Mouse (Mus musculus) liver, embryonic 14.5 days (tissue): ENCODE results near the gene Dio1. TPM values are rescaled to one million over a fixed set of nuclear protein-coding genes. Genes with fewer than 3 reads are reported as not detected.

Experiments used
- ATAC-seq: fragments of 200-750 bp; cut with Nextera tagmentation; 2 replicates; pipeline ENCODE4 v1.8.0; 2017; ENCODE audit warnings: moderate number of reproducible peaks, mild to moderate bottlenecking, moderate library complexity; ENCODE audit not compliant: insufficient read depth
- DNase-seq, 3 experiments: peaks; one replicate each; pipeline ENCODE4 v3.0.0-alpha.2; 2012 to 2013; ENCODE audit warnings: low read depth in 3 of 3, low spot score in 3 of 3
- H3K27ac ChIP-seq: fragments of 300-500 bp; sonication (generic); 2 replicates; pipeline ENCODE4 v1.5.1; 2014; ENCODE audit warnings: moderate library complexity, mild to moderate bottlenecking, control low read depth, inconsistent platforms
- H3K27me3 ChIP-seq: fragments of 300-500 bp; sonication (generic); 2 replicates; pipeline ENCODE4 v1.6.1; 2014; ENCODE audit warnings: mild to moderate bottlenecking, low read length, moderate library complexity; ENCODE audit not compliant: control insufficient read depth, insufficient read depth
- H3K36me3 ChIP-seq: fragments of 300-500 bp; sonication (generic); replicated peaks from 2 replicates; pipeline ENCODE4 v1.6.1; 2014; ENCODE audit warnings: low read depth; ENCODE audit not compliant: control insufficient read depth, insufficient read depth
- H3K4me1 ChIP-seq, 2 experiments: fragments of 200-500 bp in 1 of 2; fragments of 300-500 bp in 1 of 2; sonication (generic) in 1 of 2; replicated peaks; 2 replicates each; pipeline ENCODE4 v1.6.1; 2012 to 2014; ENCODE audit warnings: antibody characterized with exemption in 1 of 2, inconsistent platforms in 1 of 2, low read length in 1 of 2; ENCODE audit not compliant: control insufficient read depth in 2 of 2, insufficient read depth in 2 of 2
- H3K4me2 ChIP-seq: fragments of 300-500 bp; sonication (generic); 2 replicates; pipeline ENCODE4 v1.6.1; 2014; ENCODE audit warnings: low read depth, mild to moderate bottlenecking, control low read depth, moderate library complexity
- H3K4me3 ChIP-seq, 2 experiments: fragments of 200-500 bp in 1 of 2; fragments of 300-500 bp in 1 of 2; sonication (generic) in 1 of 2; 2 replicates each; pipeline ENCODE4 v1.5.1; 2012 to 2014; ENCODE audit warnings: low read depth in 2 of 2, low read length in 2 of 2, mild to moderate bottlenecking in 2 of 2, control low read depth in 1 of 2, inconsistent platforms in 1 of 2, moderate library complexity in 1 of 2; ENCODE audit not compliant: insufficient read depth in 1 of 2
- H3K9ac ChIP-seq: fragments of 300-500 bp; sonication (generic); replicated peaks from 2 replicates; pipeline ENCODE4 v1.6.1; 2014; ENCODE audit warnings: mild to moderate bottlenecking, control low read depth, moderate library complexity
- H3K9me3 ChIP-seq: fragments of 300-500 bp; sonication (generic); 2 replicates; pipeline ENCODE4 v1.6.1; 2016; ENCODE audit warnings: low read length, mixed read lengths; ENCODE audit not compliant: control insufficient read depth
- CTCF ChIP-seq: IDR thresholded peaks from 2 replicates; pipeline ENCODE4 v1.5.1; 2016; ENCODE audit warnings: antibody characterized with exemption, low read depth, control low read depth
- EP300 ChIP-seq: IDR thresholded peaks from 2 replicates; pipeline ENCODE4 v1.6.1; 2016; ENCODE audit warnings: antibody characterized with exemption, low read depth
- WGBS: fragments of 180-500 bp; shearing (Covaris S2); extraction: QIAGEN DNeasy Blood & Tissue Kit; methylation state at CpG from one replicate; pipeline ENCODE4 v1.1.7; 2014; ENCODE audit not compliant: insufficient replicate concordance; 5-methylcytosine and 5-hydroxymethylcytosine counted together
- polyA plus RNA-seq, 2 experiments: library from polyadenylated mRNA; depleted of rRNA in 1 of 2; stranded (reverse) in 1 of 2; unstranded in 1 of 2; fragments of >200 nt; fragmentation: Nextera tagmentation in 1 of 2; extraction: Ambion mirVana in 1 of 2; gene quantifications; 2 replicates each; pipeline versions ENCODE4 v1.2.1 to v1.2.3; 2012 to 2014

Dio1 gene
- polyA plus RNA-seq, 2 experiments, result not detected

DNA sequence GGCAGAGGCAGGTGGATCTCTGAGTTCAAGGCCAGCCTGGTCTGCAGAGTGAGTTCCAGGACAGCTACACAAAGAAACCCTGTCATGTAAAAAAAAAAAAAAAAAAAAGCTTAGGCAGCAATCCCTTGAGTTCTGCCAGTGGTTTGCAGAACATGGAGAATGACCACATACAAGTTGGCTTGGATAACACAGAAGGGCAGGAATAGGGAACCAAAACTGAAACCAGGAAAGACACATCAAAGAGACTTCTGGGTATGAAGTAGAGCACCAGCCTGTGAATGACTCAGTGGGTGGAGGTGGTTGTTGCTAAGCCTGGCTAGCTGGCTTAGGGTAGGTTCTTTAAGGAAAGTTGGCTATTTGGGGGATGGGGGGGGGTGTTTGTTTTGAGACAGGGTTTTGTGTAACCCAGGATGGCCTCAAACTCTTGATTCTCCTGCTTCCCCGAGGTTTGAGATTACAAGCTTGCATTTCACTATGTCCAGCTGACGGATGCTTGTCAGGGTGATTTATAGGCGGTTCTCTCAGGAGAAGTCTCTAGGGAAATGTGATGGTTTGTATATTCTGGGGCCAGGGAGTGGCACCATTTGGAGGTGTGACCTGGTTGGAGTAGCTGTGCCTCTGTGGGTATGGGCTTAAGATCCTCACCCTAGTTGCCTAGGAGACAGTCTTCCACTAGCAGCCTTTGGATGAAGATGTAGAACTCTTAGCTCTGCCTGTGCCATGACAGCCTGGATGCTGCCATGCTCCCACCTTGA, 21.3 kb downstream of the Dio1 start:
- H3K4me1 ChIP-seq, result no peaks in the 10 kb centered on the region
- DNase-seq (peak in 1 of 3 experiments; percentile 17), ATAC-seq (no peak)
- no peak overlapping the region for H3K4me3 ChIP-seq
- H3K27me3 ChIP-seq, result no peaks in the 10 kb centered on the region
- no peak overlapping the region for H3K9ac ChIP-seq
- no peak overlapping the region for H3K27ac ChIP-seq
- H3K9me3 ChIP-seq, result no peaks in the 10 kb centered on the region
- 56% methylated on average over 3 of the region's 3 CpGs for WGBS
- no peaks in the 10 kb centered on the region for H3K36me3 ChIP-seq
- TF ChIP-seq CTCF, result no peak
- TF ChIP-seq EP300, result no peak
- H3K4me2 ChIP-seq, result no peak overlapping the region

DNA sequence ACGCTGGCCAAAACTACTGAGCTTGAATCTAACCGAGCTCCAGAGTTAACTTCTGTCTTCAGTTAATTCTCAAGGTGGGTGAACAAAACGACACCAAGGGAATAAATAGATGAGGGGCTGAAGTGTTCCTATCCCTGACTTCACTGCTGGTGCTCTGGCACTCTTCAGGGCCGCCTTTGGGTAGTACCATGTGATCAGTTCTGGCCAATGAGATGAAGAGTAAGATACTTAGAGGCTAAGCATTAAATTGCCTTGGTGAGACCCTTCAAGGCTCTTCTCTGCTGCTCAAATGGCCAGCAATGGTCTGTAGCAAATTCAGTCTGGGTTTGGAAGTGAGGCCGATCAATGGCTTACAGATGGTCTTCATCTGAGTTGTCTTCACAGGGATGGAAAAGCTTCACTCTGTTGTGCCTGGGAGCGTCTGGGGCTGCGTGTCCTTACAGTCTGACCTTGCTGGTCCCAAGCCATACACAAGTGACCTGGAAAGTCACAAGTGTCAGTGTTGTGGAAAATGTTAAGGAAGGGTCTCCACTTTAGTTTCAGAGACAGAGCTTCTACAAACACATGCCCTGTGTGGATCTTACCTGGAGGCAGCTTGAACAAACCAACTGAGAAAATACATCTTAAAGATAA, 26.0 kb downstream of the Dio1 start:
- Histone ChIP-seq H3K36me3 (no peaks in the 10 kb centered on the region), H3K27ac (no peak overlapping the region), H3K4me1 (no peaks in the 10 kb centered on the region), H3K9ac (no peak overlapping the region), H3K4me3 (no peak overlapping the region), H3K27me3 (no peaks in the 10 kb centered on the region), H3K9me3 (no peaks in the 10 kb centered on the region), H3K4me2 (no peak overlapping the region)
- no peak for DNase-seq
- ATAC-seq, result no peak
- TF ChIP-seq EP300 (no peak), CTCF (no peak)
- WGBS, result 65% methylated on average over 7 of the region's 7 CpGs

DNA sequence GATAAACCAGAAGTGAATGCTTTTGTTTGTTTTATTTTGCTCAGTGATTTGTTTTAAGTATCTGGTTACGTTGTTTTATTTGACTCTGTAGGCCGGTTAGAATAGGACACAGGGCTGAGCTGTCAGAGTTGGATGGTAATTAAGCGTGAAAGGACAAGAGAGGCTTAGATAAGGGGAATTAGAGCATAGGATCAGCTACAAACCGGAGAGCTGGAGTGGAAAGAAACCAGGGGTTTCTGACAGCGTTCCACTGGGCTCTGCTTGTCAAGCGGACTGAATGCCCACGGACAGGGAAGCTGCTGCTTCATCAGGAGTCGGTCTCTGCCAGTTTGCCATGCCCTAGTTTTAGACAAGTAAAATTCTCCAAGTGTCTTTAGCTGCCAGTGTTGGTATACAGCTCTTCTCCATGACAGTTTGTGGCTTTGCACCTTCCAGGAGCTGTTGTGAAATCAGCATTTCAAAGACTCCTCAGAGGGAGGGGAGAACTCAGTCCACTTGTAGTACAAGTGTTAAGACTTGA, 28.7 kb downstream of the Dio1 start:
- Histone ChIP-seq H3K27me3 (no peaks in the 10 kb centered on the region), H3K4me1 (no peaks in the 10 kb centered on the region), H3K9me3 (no peaks in the 10 kb centered on the region), H3K9ac (no peak overlapping the region), H3K4me2 (no peak overlapping the region), H3K36me3 (no peaks in the 10 kb centered on the region), H3K27ac (no peak overlapping the region), H3K4me3 (no peak overlapping the region)
- no peak for DNase-seq
- TF ChIP-seq EP300 (no peak), CTCF (no peak)
- 48% methylated on average over 8 of the region's 8 CpGs for WGBS
- no peak for ATAC-seq

DNA sequence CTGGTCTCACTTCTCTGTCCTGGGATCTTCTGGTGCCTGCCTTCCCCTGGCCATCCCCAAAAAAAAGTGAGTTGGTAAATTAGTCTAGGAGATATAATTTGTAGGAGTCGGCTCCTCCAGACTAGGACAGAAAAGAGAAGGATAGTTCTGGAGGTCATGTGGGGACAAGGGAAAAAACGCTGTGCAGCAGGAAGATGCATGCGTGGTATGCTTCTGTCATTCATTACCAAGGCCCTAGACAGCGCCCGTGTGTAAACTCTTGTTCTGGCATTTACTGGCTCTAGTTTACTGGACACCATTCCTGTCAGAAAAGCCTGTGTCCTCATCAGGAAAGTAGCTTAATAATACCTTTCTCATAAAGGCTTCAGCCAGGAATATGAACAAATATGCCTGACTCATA, 32.5 kb downstream of the Dio1 start:
- Histone ChIP-seq H3K9ac (no peak overlapping the region), H3K4me3 (no peak overlapping the region), H3K9me3 (no peaks in the 10 kb centered on the region), H3K4me2 (no peak overlapping the region), H3K27me3 (no peaks in the 10 kb centered on the region), H3K36me3 (no peaks in the 10 kb centered on the region), H3K27ac (no peak overlapping the region), H3K4me1 (no peaks in the 10 kb centered on the region)
- TF ChIP-seq EP300, result no peak
- TF ChIP-seq CTCF, result no peak
- no peak for ATAC-seq
- DNase-seq, result no peak
- WGBS, result 65% methylated on average over 5 of the region's 5 CpGs

DNA sequence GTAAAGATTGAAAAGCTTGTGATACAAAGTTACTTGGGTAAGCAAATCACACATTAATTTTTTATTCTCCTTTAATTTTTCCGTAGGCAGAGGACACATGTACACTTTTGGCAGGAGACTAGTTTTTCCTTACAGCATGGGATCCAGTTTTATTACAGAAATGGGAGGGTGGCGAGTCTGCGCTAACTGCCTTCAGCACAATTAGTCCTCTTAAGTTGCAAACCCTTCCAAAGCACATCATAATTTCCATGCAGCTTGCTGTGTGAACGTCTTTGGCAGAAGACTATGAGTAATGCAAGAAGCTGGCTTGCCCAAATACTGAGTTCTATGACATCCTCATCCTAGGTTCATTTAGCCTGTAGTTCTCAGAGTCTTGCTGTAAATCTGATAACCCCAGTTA, 33.3 kb downstream of the Dio1 start:
- DNase-seq, result no peak
- no peak for TF ChIP-seq EP300
- TF ChIP-seq CTCF, result no peak
- H3K27ac ChIP-seq, result no peak overlapping the region
- H3K4me3 ChIP-seq, result no peak overlapping the region
- WGBS, result 66% methylated on average over 4 of the region's 4 CpGs
- H3K4me1 ChIP-seq, result no peaks in the 10 kb centered on the region
- no peak overlapping the region for H3K4me2 ChIP-seq
- ATAC-seq, result no peak
- no peak overlapping the region for H3K9ac ChIP-seq
- no peaks in the 10 kb centered on the region for H3K27me3 ChIP-seq
- H3K36me3 ChIP-seq, result no peaks in the 10 kb centered on the region
- no peaks in the 10 kb centered on the region for H3K9me3 ChIP-seq
